Mouse (Mus musculus) limb, embryonic 11.5 days (tissue): Measurements from ENCODE around the gene Phf1. TPM values are rescaled to one million over a fixed set of nuclear protein-coding genes. Genes with fewer than 3 reads are reported as not detected.

Experiments used
- ATAC-seq: fragments of 200-750 bp; cut with Nextera tagmentation; 2 replicates; pipeline ENCODE4 v1.8.0; 2017; ENCODE audit warnings: low read depth; ENCODE audit not compliant: insufficient number of reproducible peaks, low FRiP score, low TSS enrichment
- DNase-seq: peaks from one replicate; pipeline ENCODE4 v3.0.0-alpha.2; 2015; ENCODE audit warnings: low spot score
- H3K27ac ChIP-seq: fragments of 300-500 bp; sonication (generic); replicated peaks from 2 replicates; pipeline ENCODE4 v1.5.1; 2014; ENCODE audit warnings: low read depth, mild to moderate bottlenecking, low read length
- H3K27me3 ChIP-seq: fragments of 300-500 bp; sonication (generic); 2 replicates; pipeline ENCODE4 v1.6.1; 2014; ENCODE audit warnings: mild to moderate bottlenecking, low read length, mixed read lengths; ENCODE audit not compliant: control insufficient read depth, insufficient read depth
- H3K36me3 ChIP-seq: fragments of 300-500 bp; sonication (generic); 2 replicates; pipeline ENCODE4 v1.6.1; 2014; ENCODE audit warnings: mild to moderate bottlenecking, low read length, moderate library complexity, mixed read lengths; ENCODE audit not compliant: control insufficient read depth, insufficient read depth
- H3K4me1 ChIP-seq: fragments of 300-500 bp; sonication (generic); 2 replicates; pipeline ENCODE4 v1.6.1; 2014; ENCODE audit warnings: low read length, mixed read lengths; ENCODE audit not compliant: control insufficient read depth, insufficient read depth
- H3K4me2 ChIP-seq: fragments of 300-500 bp; sonication (generic); 2 replicates; pipeline ENCODE4 v1.6.1; 2014; ENCODE audit warnings: low read depth, mild to moderate bottlenecking, moderate library complexity; ENCODE audit not compliant: severe bottlenecking
- H3K4me3 ChIP-seq: fragments of 300-500 bp; sonication (generic); 2 replicates; pipeline ENCODE4 v1.5.1; 2014; ENCODE audit warnings: low read depth, low read length
- H3K9ac ChIP-seq: fragments of 300-500 bp; sonication (generic); 2 replicates; pipeline ENCODE4 v1.6.1; 2014; ENCODE audit warnings: mild to moderate bottlenecking, low read length
- H3K9me3 ChIP-seq: fragments of 300-500 bp; sonication (generic); 2 replicates; pipeline ENCODE4 v1.6.1; 2016; ENCODE audit warnings: low read length; ENCODE audit not compliant: control insufficient read depth
- WGBS: fragments of 180-500 bp; shearing (Covaris S2); extraction: QIAGEN DNeasy Blood & Tissue Kit; methylation state at CpG from one replicate; pipeline ENCODE4 v1.1.7; 2014; 5-methylcytosine and 5-hydroxymethylcytosine counted together
- polyA plus RNA-seq: library from polyadenylated mRNA; unstranded; fragments of >200 nt; fragmentation: Nextera tagmentation; extraction: Ambion mirVana; gene quantifications from 2 replicates; pipeline ENCODE4 v1.2.1, GENCODE M21; 2014

The Phf1 gene
- polyA plus RNA-seq, 1 experiment from 2014 or later = 4.7 TPM

DNA sequence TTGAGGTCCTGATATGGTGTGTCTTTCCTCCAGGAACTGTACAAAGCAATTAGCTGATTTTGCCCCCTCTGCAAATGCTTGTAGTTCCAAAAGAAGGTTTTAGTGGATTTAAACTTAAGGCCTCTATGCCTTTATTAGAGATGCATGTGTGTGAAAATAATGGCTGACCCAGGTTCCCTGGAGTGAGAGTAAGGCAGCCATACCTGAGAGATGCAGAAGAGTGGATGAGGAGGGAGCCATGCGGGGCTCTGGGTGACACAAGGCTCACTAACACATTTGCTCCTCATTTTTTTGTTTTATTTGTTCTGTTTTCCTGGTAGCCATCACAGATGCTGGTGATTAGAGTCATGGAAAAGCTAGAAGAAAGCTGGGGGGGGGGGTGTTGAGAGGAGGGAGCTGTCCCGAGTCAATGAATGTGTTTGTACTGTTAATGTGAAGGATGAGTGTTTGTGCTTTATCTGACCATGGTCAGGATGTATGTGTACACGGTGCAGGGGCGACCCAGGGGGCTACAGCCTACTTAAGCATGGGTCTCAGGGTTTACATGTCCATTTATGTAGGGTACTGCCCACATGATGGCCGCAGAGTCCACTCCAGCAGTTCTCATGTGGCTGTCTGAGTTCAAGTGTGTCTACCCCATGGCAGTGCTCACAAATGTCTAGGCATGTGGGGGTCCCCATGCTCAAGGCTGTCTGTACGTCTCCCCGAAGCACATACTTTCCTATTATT, 17.9 kb downstream of the Phf1 start:
- Histone ChIP-seq H3K4me2 (peak overlapping the region; percentile 97), H3K4me1 (peaks cover 57% of the 10 kb centered on the region), H3K27ac (peak overlapping the region; percentile 48; the same call in 1 of the 2 replicates), H3K4me3 (peak overlapping the region; percentile 38), H3K9ac (peak overlapping the region; percentile 12; the same call in 1 of the 2 replicates), H3K27me3 (no peaks in the 10 kb centered on the region), H3K36me3 (no peaks in the 10 kb centered on the region; the same call in 1 of the 2 replicates), H3K9me3 (no peaks in the 10 kb centered on the region)
- ATAC-seq (no peak), DNase-seq (no peak)
- WGBS = 26% methylated on average over 7 of the region's 7 CpGs

GRCm38 (mm10) chr17:26951406-26951805, 18.6 kb downstream of the Phf1 start:
- Histone ChIP-seq H3K36me3 (no peaks in the 10 kb centered on the region; the same call in 1 of the 2 replicates), H3K27me3 (no peaks in the 10 kb centered on the region), H3K4me2 (peak overlapping the region; percentile 97), H3K4me3 (peak overlapping the region; percentile 38), H3K9me3 (no peaks in the 10 kb centered on the region), H3K9ac (peak overlapping the region; percentile 63), H3K27ac (peak overlapping the region; percentile 68; the same call in 1 of the 2 replicates), H3K4me1 (peaks cover 51% of the 10 kb centered on the region)
- under 1% methylated on average over 10 of the region's 11 CpGs for WGBS
- ATAC-seq = peak; percentile 63; the same call in 1 of the 2 replicates
- DNase-seq = peak; percentile 92

- Histone ChIP-seq H3K4me3 (peak overlapping the region; percentile 38), H3K27me3 (no peaks in the 10 kb centered on the region), H3K9me3 (no peaks in the 10 kb centered on the region), H3K36me3 (no peaks in the 10 kb centered on the region; the same call in 1 of the 2 replicates), H3K9ac (peak overlapping the region; percentile 63), H3K4me1 (peaks cover 50% of the 10 kb centered on the region), H3K27ac (peak overlapping the region; percentile 68; the same call in 1 of the 2 replicates), H3K4me2 (peak overlapping the region; percentile 97)
- no peak for ATAC-seq
- WGBS = under 1% methylated on average over 22 of the region's 23 CpGs
- DNase-seq = peak; percentile 38
These were observed 19.4 kb downstream of the Phf1 start for GRCm38 (mm10) chr17:26951952-26952877.

DNA sequence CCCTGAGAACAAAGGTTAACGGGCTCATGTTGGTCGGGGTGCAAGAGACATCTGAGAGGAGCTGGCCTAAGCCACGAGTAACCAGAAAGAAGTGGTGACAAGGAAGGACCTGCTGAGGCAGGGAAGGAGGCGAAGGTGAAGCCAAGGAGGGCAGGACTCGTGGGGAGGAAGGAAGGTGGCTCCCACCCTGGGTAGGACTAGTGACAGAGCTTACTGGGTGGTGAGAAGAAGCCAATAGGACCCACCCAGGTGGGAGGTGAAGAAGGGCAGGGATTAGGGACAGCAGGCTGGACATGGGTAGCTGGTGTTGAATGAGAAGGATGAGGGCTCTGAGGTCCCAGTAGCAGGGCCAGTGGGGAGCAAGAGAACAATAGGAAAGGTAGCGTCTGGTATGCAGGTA, 20.3 kb downstream of the Phf1 start:
- Histone ChIP-seq H3K27ac (no peak overlapping the region), H3K27me3 (no peaks in the 10 kb centered on the region), H3K9ac (peak overlapping the region; percentile 63), H3K4me2 (peak overlapping the region; percentile 97), H3K4me3 (peak overlapping the region; percentile 38), H3K9me3 (no peaks in the 10 kb centered on the region), H3K4me1 (peaks cover 45% of the 10 kb centered on the region), H3K36me3 (peaks cover 3% of the 10 kb centered on the region; the same call in 1 of the 2 replicates)
- WGBS = 28% methylated on average over 6 of the region's 6 CpGs
- ATAC-seq = no peak
- DNase-seq = no peak

DNA sequence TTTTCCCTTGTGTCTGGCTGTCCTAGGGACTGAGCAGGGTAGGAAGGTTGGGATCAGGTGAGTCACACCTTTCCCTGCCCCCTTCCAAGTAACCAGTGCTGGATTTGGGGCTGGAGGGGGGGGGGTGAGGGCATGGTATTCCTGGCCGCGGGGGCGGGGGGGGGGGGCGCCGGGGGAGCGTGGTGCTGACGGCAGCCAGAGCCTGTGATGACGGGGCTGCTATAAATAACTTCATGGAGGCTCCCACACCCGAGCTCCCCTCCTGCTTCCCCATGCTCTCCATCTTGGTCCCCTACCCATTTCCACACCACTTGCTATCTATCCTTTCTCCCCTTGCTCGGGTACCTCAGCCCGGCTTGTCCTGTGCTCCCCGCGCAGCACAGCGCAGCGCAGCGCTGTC, 20.9 kb downstream of the Phf1 start:
- Histone ChIP-seq H3K27ac (no peak overlapping the region), H3K4me1 (peaks cover 42% of the 10 kb centered on the region), H3K4me2 (peak overlapping the region; percentile 97), H3K36me3 (peaks cover 6% of the 10 kb centered on the region), H3K9me3 (no peaks in the 10 kb centered on the region), H3K27me3 (no peaks in the 10 kb centered on the region), H3K9ac (peak overlapping the region; percentile 63; the same call in 1 of the 2 replicates), H3K4me3 (peak overlapping the region; percentile 38)
- DNase-seq = peak; percentile 31
- ATAC-seq = no peak
- 23% methylated on average over 8 of the region's 16 CpGs for WGBS

GRCm38 (mm10) chr17:26956309-26956708, 23.5 kb downstream of the Phf1 start:
- peaks cover 23% of the 10 kb centered on the region for H3K4me1 ChIP-seq
- no peak overlapping the region for H3K27ac ChIP-seq
- peaks cover 9% of the 10 kb centered on the region for H3K36me3 ChIP-seq
- no peak overlapping the region for H3K4me3 ChIP-seq
- no peak overlapping the region for H3K4me2 ChIP-seq
- H3K9ac ChIP-seq = no peak overlapping the region
- 89% methylated on average over 5 of the region's 5 CpGs for WGBS
- H3K9me3 ChIP-seq = no peaks in the 10 kb centered on the region
- ATAC-seq (no peak), DNase-seq (no peak)
- H3K27me3 ChIP-seq = no peaks in the 10 kb centered on the region

GRCm38 (mm10) chr17:26956895-26957294, 24.0 kb downstream of the Phf1 start:
- Histone ChIP-seq H3K36me3 (peaks cover 11% of the 10 kb centered on the region), H3K4me1 (peaks cover 22% of the 10 kb centered on the region), H3K27ac (no peak overlapping the region), H3K9me3 (no peaks in the 10 kb centered on the region), H3K27me3 (no peaks in the 10 kb centered on the region), H3K4me3 (no peak overlapping the region), H3K9ac (no peak overlapping the region), H3K4me2 (no peak overlapping the region)
- ATAC-seq = no peak
- WGBS = 89% methylated on average over 18 of the region's 18 CpGs
- DNase-seq = no peak

GRCm38 (mm10) chr17:26957872-26958271, 25.0 kb downstream of the Phf1 start:
- Histone ChIP-seq H3K27me3 (no peaks in the 10 kb centered on the region), H3K4me1 (peaks cover 12% of the 10 kb centered on the region), H3K4me3 (no peak overlapping the region), H3K9me3 (no peaks in the 10 kb centered on the region), H3K9ac (no peak overlapping the region), H3K27ac (no peak overlapping the region), H3K36me3 (peaks cover 16% of the 10 kb centered on the region), H3K4me2 (no peak overlapping the region)
- WGBS = 98% methylated on average over 5 of the region's 5 CpGs
- ATAC-seq (no peak), DNase-seq (no peak)
